Mouse (Mus musculus): ENCODE measurements at regions not wholly inside any gene's neighbourhood (a gene's known extent, or its start where the extent isn't known, plus 50 kb on each side); places are given as distances from the start of the nearest gene placed in this dataset.

GRCm38 (mm10) chr6:148600934-148601333, 156.7 kb upstream of the Tmtc1 start:
- DNase-seq (ENCODE audit: low spot score in 2 of 2): no peak

- no peak for DNase-seq (ENCODE audit: low spot score in 2 of 2)
Observed at GRCm38 (mm10) chr6:148599473-148599872, 155.3 kb upstream of the Tmtc1 start.

- peak; percentile 22 to 42 for DNase-seq (ENCODE audit: low spot score in 2 of 2)
Observed at GRCm38 (mm10) chr6:148598746-148599337, 154.7 kb upstream of the Tmtc1 start.

- DNase-seq (ENCODE audit: low spot score in 2 of 2): no peak
Observed at GRCm38 (mm10) chr6:148595009-148595770, 151.0 kb upstream of the Tmtc1 start.

- DNase-seq (ENCODE audit: low spot score in 2 of 2): no peak
Observed at GRCm38 (mm10) chr6:148588971-148589370, 144.8 kb upstream of the Tmtc1 start.

- no peak for DNase-seq (ENCODE audit: low spot score in 2 of 2)
Observed at GRCm38 (mm10) chr6:148586439-148587321, 142.5 kb upstream of the Tmtc1 start.

GRCm38 (mm10) chr6:148584126-148584525, 139.9 kb upstream of the Tmtc1 start:
- no peak for DNase-seq (ENCODE audit: low spot score in 2 of 2)

- DNase-seq (ENCODE audit: low spot score in 2 of 2): no peak
Observed at GRCm38 (mm10) chr6:148578281-148578680, 134.1 kb upstream of the Tmtc1 start.

GRCm38 (mm10) chr6:148577663-148578062, 133.5 kb upstream of the Tmtc1 start:
- DNase-seq (ENCODE audit: low spot score in 2 of 2): no peak

GRCm38 (mm10) chr6:148574742-148575453, 130.7 kb upstream of the Tmtc1 start:
- DNase-seq (ENCODE audit: low spot score in 2 of 2): no peak

- no peak for DNase-seq (ENCODE audit: low spot score in 2 of 2)
Observed at GRCm38 (mm10) chr6:148572201-148572600, 128.0 kb upstream of the Tmtc1 start.

GRCm38 (mm10) chr6:148571651-148572050, 127.5 kb upstream of the Tmtc1 start:
- DNase-seq (ENCODE audit: low spot score in 2 of 2): peak; percentile 59 to 77

- peak in 1 of 2 experiments; percentile 11 for DNase-seq (ENCODE audit: low spot score in 2 of 2)
Observed at GRCm38 (mm10) chr6:148564146-148564545, 120.0 kb upstream of the Tmtc1 start.

- no peak for DNase-seq (ENCODE audit: low spot score in 2 of 2)
Observed at GRCm38 (mm10) chr6:148562206-148562708, 118.1 kb upstream of the Tmtc1 start.

GRCm38 (mm10) chr6:148556484-148556871, 112.3 kb upstream of the Tmtc1 start:
- no peak for DNase-seq (ENCODE audit: low spot score in 2 of 2)

- peak; percentile 40 to 66 for DNase-seq (ENCODE audit: low spot score in 2 of 2)
Observed at GRCm38 (mm10) chr6:148555651-148556483, 111.7 kb upstream of the Tmtc1 start.

GRCm38 (mm10) chr6:148554463-148554862, 110.3 kb upstream of the Tmtc1 start:
- DNase-seq (ENCODE audit: low spot score in 2 of 2): no peak

- peak in 1 of 2 experiments; percentile 46 for DNase-seq (ENCODE audit: low spot score in 2 of 2)
Observed at GRCm38 (mm10) chr6:148553616-148554015, 109.4 kb upstream of the Tmtc1 start.

GRCm38 (mm10) chr6:148551097-148551496, 106.9 kb upstream of the Tmtc1 start:
- no peak for DNase-seq (ENCODE audit: low spot score in 2 of 2)

GRCm38 (mm10) chr6:148548138-148548778, 104.1 kb upstream of the Tmtc1 start:
- no peak for DNase-seq (ENCODE audit: low spot score in 2 of 2)
